Mouse (Mus musculus): ENCODE measurements around the gene Vwa5b1.

The Vwa5b1 gene

GRCm38 (mm10) chr4:138574800-138575606 lies 60.7 kb downstream of the Vwa5b1 start:
- DNase-seq: peak; percentile 32 to 51

GRCm38 (mm10) chr4:138569928-138570327 lies 65.8 kb downstream of the Vwa5b1 start:
- peak; percentile 60 to 73 for DNase-seq

- no peak for DNase-seq
Measured at GRCm38 (mm10) chr4:138568275-138568674, 67.4 kb downstream of the Vwa5b1 start.

GRCm38 (mm10) chr4:138561986-138562385 lies 73.7 kb downstream of the Vwa5b1 start:
- DNase-seq: peak; percentile 74 to 85

DNA sequence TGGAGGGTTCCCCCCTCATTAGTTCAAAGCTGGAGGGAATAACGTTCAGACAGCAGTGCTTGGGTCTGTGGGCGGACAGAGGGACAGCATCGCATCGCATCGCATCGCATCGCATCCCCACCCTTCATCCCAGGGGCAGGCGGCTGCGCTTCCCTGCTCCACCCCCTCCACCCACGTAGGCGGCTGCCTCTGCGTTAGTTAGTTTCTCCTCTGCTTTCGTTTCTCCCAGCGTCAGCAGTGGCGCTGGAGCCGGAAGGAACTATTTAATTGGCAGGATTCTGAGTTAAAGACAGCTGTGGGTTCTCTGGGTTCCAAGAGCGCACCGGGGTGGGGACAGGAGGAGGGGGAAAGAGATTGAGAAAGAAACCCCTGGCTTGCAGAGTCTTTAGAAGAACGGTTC lies 80.2 kb downstream of the Vwa5b1 start:
- peak; percentile 28 to 34 for DNase-seq

DNA sequence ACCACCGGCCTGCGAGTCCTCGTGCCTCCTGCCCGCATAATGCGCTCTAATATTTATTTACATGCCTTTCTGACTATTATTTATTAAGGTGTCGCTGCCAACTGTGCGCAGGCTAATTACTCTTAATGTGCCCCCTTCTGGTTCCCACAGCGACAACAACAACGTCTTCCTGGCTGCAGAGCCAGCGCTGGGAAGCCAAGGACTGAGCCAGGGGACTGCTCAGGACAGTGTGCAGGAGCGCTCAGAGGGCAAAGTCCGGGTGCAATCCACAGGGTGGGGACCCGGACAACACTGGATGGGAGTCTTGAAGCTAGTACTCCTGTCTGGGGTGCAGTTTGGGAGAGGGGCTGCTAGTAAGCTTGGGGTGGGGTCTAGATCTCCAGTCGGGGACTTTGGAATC lies 80.8 kb downstream of the Vwa5b1 start:
- peak in 1 of 2 experiments; percentile 21 for DNase-seq

GRCm38 (mm10) chr4:138554302-138554701 lies 81.4 kb downstream of the Vwa5b1 start:
- DNase-seq: no peak

DNA sequence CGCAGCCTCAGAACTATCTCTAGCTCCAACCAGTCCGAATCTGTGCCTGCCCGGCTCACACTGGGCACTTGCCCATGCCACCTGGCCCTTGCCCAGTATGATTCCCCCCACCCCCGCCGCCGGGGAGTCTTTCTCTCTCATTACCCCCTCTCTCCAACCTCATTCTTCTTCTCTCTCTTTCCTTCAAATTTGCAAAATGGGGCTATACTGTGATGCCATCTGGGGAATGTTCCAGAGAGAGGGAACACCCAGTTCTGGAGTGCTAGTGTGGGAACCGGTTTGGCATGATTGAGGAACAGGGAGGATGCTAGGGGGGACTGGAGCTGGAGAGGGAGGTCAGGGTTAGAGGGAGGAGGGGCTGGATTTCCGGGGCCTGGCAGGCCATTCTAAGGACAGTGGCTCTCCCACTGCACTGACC lies 82.2 kb downstream of the Vwa5b1 start:
- DNase-seq: no peak

DNA sequence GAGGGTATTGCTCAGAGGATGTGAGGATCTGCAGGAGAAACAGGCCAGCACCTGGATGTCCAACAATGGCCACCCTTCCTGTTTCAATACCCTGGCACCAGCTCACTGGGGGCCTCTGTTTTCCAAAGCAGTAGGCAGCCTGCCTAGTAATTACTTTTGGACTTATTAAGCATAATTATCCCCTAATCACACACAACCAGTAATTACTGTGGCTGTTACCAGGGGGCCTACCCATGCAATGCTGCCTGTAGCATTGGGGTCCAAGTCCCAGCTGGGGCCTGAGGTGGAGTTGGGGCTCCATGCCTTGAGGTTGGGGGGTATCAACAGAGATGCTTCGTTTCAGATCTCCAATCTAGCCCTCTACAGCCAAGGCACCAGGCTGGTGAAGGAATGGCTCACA lies 82.6 kb downstream of the Vwa5b1 start:
- no peak for DNase-seq

DNA sequence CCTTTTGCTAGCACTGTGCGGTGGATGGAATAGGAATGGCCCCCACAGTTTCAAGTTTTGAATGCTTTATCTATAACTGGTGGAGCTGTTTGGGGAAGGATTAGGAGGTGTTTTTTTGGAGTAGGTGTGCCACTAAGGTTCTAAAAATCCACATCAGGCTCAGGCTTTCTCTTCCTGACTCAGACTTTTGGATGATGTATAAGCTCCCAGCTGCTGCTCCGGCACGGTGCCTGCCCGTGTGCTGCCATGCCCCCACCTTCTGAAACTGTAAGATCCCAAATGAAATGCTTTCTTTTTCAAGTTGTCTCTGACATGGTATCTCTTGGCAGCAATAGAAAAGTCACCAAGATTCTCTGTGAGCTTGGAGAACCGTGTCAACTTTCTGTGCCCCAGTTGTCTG lies 84.1 kb downstream of the Vwa5b1 start:
- no peak for DNase-seq

DNA sequence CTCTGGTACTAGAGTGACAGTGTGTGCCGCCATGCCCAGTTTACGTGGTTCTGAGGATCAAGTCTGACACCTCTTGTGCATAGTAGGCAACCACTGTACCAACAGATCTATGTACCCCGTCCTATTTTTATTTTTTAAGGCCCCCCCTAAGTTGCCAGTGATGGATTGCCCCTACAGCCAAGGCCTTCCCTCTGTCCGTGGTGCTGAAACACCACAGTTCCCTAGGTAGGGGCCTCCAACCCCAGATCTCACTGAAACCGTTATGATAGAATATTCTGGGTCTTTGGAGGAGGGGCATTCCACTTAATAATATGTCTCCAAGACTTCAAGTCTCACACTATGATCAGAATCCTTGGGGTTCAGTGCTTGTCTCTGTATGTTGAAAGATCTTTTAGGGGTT lies 85.1 kb downstream of the Vwa5b1 start:
- DNase-seq: no peak

DNA sequence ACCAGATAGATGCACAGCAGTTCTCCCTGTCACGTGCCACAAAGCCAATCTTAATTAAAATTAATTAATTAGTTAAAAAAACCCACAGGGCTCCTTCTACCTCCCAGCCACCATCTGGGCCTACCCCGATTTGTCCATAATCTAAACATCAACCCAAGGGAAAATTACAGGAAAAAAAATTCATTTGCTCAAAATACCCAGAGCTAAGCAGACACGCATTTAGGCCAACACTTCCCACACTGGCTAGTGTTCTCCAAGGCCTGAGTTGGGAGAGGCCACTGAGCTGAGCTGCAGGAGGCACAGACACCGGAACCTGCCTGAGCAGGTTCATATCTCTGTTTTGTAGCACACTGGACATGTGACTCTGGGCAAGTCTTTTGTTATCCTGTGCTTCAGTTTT lies 86.7 kb downstream of the Vwa5b1 start:
- no peak for DNase-seq

DNA sequence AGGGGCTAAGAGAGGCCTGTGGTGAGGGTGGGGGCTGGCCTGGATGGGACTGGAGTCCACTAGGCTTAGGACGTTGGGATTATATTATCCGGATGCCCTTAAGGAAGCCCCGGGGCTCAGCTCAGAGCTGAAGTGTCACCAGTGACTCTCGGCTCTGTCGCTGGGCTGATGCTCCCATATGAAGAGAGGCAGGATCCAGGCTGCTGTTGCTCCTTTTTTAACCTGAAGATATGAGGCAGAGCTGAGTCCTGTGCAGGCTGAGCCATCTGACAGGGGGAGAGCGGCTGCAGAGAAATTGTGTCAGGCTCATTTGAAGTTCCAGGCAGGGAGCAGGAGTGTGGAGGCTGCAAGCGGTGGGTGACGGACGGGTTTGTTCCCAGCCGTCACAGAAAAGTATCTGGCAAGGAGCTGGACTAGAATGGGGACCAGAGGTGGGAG lies 87.5 kb downstream of the Vwa5b1 start:
- DNase-seq: no peak

DNA sequence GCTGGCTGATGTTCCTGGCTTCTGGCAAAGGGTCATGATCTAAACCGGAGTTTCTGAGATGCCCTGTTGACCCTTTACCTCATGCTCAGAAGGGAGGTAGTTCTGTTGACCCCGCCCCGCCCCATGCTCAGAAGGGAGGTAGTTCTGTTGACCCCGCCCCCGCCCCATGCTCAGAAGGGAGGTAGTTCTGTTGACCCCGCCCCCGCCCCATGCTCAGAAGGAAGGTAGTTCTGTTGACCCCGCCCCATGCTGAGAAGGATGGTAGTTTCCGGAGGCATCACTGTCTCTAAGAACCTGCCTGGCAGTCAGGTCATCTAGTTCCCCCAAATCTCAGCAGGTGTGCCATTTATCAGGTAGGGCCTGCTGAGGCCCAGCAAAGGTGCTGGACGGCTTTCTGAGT lies 88.1 kb downstream of the Vwa5b1 start:
- DNase-seq: no peak

- peak in 1 of 2 experiments; percentile 26 for DNase-seq
Measured at GRCm38 (mm10) chr4:138547041-138547440, 88.6 kb downstream of the Vwa5b1 start.

GRCm38 (mm10) chr4:138546241-138546640 lies 89.4 kb downstream of the Vwa5b1 start:
- DNase-seq: peak; percentile 54 to 57

DNA sequence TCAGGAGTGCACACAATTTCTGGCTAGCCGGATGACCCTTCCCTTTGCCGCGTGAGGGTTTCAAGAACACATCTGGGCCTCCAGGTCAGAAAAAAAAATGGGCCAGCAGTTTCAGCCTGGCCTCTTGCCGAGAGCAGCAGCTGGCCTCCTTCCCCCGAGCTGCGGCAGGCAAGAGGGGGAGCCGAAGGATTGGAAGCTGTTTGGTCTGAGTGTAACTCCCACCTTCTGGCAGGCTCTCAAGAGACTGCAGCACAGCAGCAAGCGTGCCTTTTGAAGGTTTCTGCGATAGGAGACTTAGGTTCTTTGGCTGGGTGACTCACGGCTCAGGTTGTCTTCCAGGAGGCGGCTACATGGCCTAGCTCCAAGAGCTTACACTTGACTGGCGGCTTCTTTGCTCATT lies 92.5 kb downstream of the Vwa5b1 start:
- peak; percentile 28 for DNase-seq

GRCm38 (mm10) chr4:138538084-138538449 lies 97.6 kb downstream of the Vwa5b1 start:
- no peak for DNase-seq

DNA sequence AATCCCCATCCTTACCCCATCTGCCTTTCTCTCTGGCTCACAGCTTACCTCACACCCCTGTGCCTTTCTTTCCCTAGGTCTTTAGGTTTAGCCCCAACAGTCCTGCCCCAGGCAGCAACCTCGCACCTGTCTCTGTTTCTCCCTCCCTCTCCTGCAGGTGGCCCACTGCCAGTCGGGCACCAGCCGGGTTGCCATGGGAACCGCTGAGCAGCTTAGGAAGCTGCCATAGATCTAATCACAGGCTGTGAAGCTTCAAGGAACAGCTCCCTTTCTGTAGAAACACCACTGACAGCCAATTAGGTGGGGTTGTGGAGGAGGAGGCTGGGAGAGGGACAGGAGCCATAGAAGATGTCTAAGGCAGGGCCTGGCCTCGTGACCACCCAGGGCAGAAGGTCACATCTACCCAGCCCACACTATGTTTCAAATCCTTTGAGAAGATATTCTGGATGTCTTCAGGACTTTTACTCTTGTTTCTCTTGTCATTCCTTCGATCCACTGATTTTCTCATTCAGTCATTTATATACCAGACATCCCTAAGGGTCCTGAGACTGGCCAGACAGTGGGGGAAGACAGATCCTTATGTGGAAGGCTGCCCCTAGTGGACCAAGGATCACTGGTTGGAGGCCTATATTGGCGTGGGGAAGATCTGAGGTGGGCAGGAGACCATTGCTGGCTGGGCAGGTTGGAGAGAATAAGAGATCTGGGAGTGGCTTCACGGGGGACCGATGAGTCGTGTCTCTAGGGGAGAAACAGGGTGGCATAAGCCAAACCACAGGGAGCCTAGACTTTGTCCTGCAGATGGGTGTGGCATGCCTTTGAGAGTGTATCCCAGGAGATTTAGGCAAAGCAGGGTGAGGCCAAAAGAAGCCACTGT lies 98.2 kb downstream of the Vwa5b1 start:
- peak in 1 of 2 experiments; percentile 38 for DNase-seq

DNA sequence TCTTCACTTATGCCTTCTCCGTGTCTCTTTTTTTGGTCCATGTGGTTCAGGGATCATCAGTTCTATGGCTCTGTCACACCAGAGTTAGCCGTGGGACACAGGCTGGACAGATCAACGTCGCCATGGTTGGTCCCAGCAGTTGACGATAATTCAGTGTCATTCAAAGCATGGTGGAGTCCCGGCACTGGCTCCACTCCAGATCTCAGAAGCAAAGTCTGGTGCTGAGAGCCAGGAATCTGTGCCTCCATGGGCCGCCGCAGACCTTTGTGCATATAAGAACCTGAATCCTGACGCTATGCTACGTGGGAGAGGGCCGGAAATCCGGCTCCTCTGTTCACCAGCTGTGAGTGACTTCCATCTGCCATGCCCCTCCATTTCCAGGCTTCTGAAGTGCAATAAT lies 100.1 kb downstream of the Vwa5b1 start:
- DNase-seq: no peak

DNA sequence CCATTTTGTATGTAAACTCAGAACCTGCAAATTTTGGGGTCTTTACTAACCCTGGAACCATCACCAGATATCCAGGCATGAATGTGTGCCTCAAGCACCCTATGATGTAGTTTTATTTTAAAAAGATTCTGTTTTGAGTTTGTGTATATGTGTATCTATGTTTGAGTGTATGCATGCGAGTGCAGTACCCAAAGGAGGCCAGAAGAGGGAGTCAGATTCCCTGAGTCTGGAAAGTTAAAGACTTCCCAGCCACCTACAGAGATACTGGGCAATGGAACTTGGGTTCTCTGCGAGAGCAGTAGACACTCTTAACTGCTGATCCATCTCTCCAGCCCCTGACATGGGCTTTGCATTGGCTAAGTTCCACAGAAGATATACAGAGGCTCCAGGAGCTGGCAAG lies 101.8 kb downstream of the Vwa5b1 start:
- DNase-seq: no peak

DNA sequence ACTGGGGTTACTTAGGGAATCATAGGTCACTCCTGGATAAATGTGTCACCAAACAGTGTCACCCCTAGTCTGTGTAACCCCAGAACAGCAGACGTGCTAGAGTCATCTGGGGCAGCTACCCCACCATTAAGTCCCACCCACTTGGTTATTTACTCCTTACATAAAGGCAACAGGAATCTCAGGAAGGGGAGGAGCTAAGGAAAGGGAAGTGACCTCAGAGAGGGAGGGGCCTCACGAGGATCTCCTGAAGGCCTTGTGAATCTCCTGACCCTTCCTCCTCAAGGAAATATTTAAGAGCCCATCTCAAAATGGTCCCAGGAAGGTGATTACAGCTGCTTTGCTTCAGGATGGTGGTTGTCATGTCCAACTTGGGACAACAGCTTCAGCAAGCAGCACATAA lies 103.9 kb downstream of the Vwa5b1 start:
- DNase-seq: no peak

GRCm38 (mm10) chr4:138530011-138530410 lies 105.7 kb downstream of the Vwa5b1 start:
- DNase-seq: no peak

DNA sequence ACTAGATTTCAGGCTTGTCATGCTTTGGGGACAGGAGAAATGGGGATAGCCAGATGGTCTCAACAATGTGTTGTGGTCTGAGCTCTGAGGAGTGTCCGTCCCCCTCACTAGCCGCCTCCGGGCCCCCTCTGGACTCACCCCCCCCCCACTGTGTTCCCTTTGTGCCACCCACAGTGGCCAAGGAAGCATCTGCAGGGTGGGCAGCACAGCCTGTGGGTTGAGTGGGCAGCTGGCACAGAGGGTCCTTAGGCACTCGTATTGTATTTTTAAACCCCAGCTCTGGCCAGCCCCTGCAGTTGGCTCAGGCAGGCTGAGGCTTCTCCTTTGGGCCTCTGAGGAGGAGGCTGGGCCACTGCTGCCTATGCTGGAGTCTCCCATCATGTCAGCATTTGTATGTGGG lies 110.0 kb downstream of the Vwa5b1 start:
- no peak for DNase-seq
